9 mouse cellular contexts compared by ENCODE assay signal in the genomic region with DNA sequence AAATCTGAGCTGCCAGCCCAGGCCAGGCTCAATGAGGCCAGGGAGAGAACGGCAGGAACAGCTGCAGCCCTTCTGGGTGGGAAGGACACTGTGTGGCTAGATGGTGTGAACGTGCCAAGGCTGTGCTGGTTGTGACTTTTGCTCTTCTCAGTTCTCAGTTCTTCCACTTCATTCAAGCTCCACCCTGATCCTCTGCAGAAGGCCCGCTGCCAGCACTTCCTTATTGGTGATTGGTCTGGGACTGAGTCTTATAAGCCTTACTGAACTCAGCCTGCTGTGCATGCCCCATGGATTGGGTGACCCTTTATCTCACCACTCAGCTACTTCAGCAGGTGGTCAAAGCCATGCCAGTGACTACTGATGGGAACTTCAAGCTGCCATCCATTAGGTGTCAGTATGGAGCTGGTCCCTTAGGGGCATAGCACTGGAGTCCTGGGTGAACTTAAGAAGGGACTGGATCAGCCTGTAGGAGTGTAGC. TPM values are rescaled to one million over a fixed set of nuclear protein-coding genes. Genes with fewer than 3 reads are reported as not detected.
A peak's percentile ranks its signal among the peaks of the same experiment; 100 is the strongest.
DNase-seq lines count a peak whose midpoint lies in the region; ATAC-seq lines count a peak whose summit lies in the region.
"Had no signal": no experiment of that assay in that cellular context is flagged by ENCODE, and none has a peak within 500 bp of the region (broad histone marks: within the 10 kb centered on the region; RNA-seq: fewer than 3 reads in every experiment).

No protein-coding gene starts in this region.

- 45% methylated on average over 3 of the region's 3 CpGs for WGBS in lung, embryonic 15.5 days

- no peak for ATAC-seq in cerebellum, adult (ENCODE audit: insufficient number of reproducible peaks, low FRiP score, low TSS enrichment)
- ATAC-seq in lung, embryonic 15.5 days (ENCODE audit: borderline replicate concordance, extremely low read depth, low FRiP score, low TSS enrichment), result peak; percentile 52; the same call in 1 of the 2 replicates
- ATAC-seq in hematopoietic stem cell, adult 5-6 weeks (replicated peaks in 1 of 2; ENCODE audit: insufficient read depth in 1 of 2, low FRiP score in 2 of 2, low TSS enrichment in 1 of 2, low read depth in 1 of 2, poor library complexity in 2 of 2, severe bottlenecking in 2 of 2), result peak; percentile 33 to 35; a peak in 1 of 4 replicates

- no peaks in the 10 kb centered on the region for H3K27me3 ChIP-seq in lung, embryonic 15.5 days

- no peak overlapping the region for H3K27ac ChIP-seq in lung, embryonic 15.5 days

- DNase-seq in cerebellum, adult 11 months, result peak; percentile 24
- DNase-seq in lung, postnatal 25 days (ENCODE audit: low spot score), result no peak
- DNase-seq in testis, postnatal 14 days (ENCODE audit: low spot score), result peak; percentile 7
- no peak for DNase-seq in left cerebral cortex, postnatal 14 days (ENCODE audit: low spot score in 2 of 2)
- DNase-seq in frontal cortex, postnatal 36 days (ENCODE audit: low spot score in 2 of 2), result no peak

- no peaks in the 10 kb centered on the region for H3K36me3 ChIP-seq in lung, embryonic 15.5 days

- no peaks in the 10 kb centered on the region for H3K9me3 ChIP-seq in lung, embryonic 15.5 days
- H3K9me3 ChIP-seq: megakaryocyte, embryonic 14.5 days had no signal

- H3K4me3 ChIP-seq in lung, embryonic 15.5 days, result no peak overlapping the region
- H3K4me3 ChIP-seq: megakaryocyte, embryonic 14.5 days had no signal

- intact Hi-C loops in left cerebral cortex, postnatal 14 days (cut with DNase I), result no loop called here

- H3K9ac ChIP-seq in lung, embryonic 15.5 days, result no peak overlapping the region

- H3K4me2 ChIP-seq in lung, embryonic 15.5 days, result no peak overlapping the region

- H3K4me1 ChIP-seq in lung, embryonic 15.5 days, result no peaks in the 10 kb centered on the region

RNA-seq across cellular contexts. Expression of gene Atp2b3, which starts 23.6 kb away (rescaled TPM):
- polyA plus RNA-seq in lung, embryonic 15.5 days (2015; fragmentation: Nextera tagmentation; extraction: Ambion mirVana), result 0.09 and 0.13 TPM in 2 replicates
- 0.25 TPM in 1 of 2 replicates, not detected in the other for total RNA-seq in hematopoietic stem cell, adult 5-6 weeks (2017)
- 10 to 100 TPM; 77.4 to 83.1 TPM for total RNA-seq in left cerebral cortex, postnatal 14 days (2021)

RNA-seq across cellular contexts. Expression of gene Bgn, which starts 43.0 kb away (rescaled TPM):
- polyA plus RNA-seq in lung, embryonic 15.5 days (2015; fragmentation: Nextera tagmentation; extraction: Ambion mirVana), result 155 and 183 TPM in 2 replicates
- total RNA-seq in hematopoietic stem cell, adult 5-6 weeks (2017), result 11.8 and 16.3 TPM in 2 replicates
- 10 to 100 TPM; 27.0 to 29.0 TPM for total RNA-seq in left cerebral cortex, postnatal 14 days (2021)

Comparison
In these comparisons a context has a peak if more than half of its experiments do, and no peak if none do; other contexts are left out.
1. DNase-seq: peak in cerebellum, adult 11 months (single experiment) and testis, postnatal 14 days (single experiment); none in lung, postnatal 25 days (single experiment), left cerebral cortex, postnatal 14 days (0 of 2) and frontal cortex, postnatal 36 days (0 of 2).
2. RNA of gene Atp2b3, which starts 23.6 kb away (total RNA-seq): 77.4 to 83.1 TPM in left cerebral cortex, postnatal 14 days; 0.25 TPM in hematopoietic stem cell, adult 5-6 weeks; every median in the first group is over 10 times any median in the second.